Mouse (Mus musculus) heart, adult 2 months (tissue): ENCODE measurements around the gene Itpkc.

Experiments used
- CTCF ChIP-seq: fragments of 200-600 bp; IDR thresholded peaks from 2 replicates; pipeline ENCODE4 v1.8.1; 2022; ENCODE audit warnings: antibody characterized with exemption, mild to moderate bottlenecking, moderate library complexity
- EP300 ChIP-seq: fragments of 200-500 bp; IDR thresholded peaks from 2 replicates; pipeline ENCODE4 v1.6.1; 2011; ENCODE audit warnings: low read depth, low read length, control low read depth; ENCODE audit not compliant: insufficient read depth
- POLR2A ChIP-seq: fragments of 200-500 bp; IDR thresholded peaks from 2 replicates; pipeline ENCODE4 v1.6.1; 2011; ENCODE audit warnings: mild to moderate bottlenecking, low read depth, low read length, control low read depth; ENCODE audit not compliant: insufficient read depth

- TF ChIP-seq CTCF, result no peak
- no peak for TF ChIP-seq POLR2A
- TF ChIP-seq EP300, result no peak
Measured at GRCm38 (mm10) chr7:27198355-27198754, 30.1 kb downstream of the Itpkc start.
